Mouse (Mus musculus): ENCODE measurements around the gene Sass6. TPM values are rescaled to one million over a fixed set of nuclear protein-coding genes. Genes with fewer than 3 reads are reported as not detected.
"Not testable (repeated sequence)": the region's sequence is repeated elsewhere in the genome, so short reads cannot be mapped to it uniquely, and the experiment has no call there.

The Sass6 gene
- total and polyA plus RNA-seq, 3 experiments: 10.0 to 23.1 (median 12.4) TPM

GRCm38 (mm10) chr3:116547430-116547829 lies 47.4 kb upstream of the Sass6 start:
- peaks cover 0 to 26% of the 10 kb centered on the region in 2 experiments; a peak in 2 of 4 replicates for H3K4me1 ChIP-seq (ENCODE audit: control insufficient read depth in 1 of 2, insufficient read depth in 2 of 2)
- H3K79me2 ChIP-seq (replicated peaks; ENCODE audit: control insufficient read depth, extremely low read depth, insufficient read depth, poor library complexity, severe bottlenecking): no peaks in the 10 kb centered on the region
- H3K9me3 ChIP-seq (replicated peaks; ENCODE audit: low read length): no peaks in the 10 kb centered on the region
- H3K27me3 ChIP-seq (replicated peaks): no peaks in the 10 kb centered on the region
- DNase-seq (ENCODE audit: extremely low read depth): peak; percentile 43
- no peak overlapping the region for H3K27ac ChIP-seq (ENCODE audit: insufficient read depth, low read depth)
- peaks cover 39 to 70% of the 10 kb centered on the region in 2 experiments for H3K36me3 ChIP-seq (replicated peaks in 1 of 2; ENCODE audit: control insufficient read depth in 1 of 2, insufficient read depth in 1 of 2, low read length in 1 of 2)
- TF ChIP-seq EP300 (IDR thresholded peaks at IDR 0.05; ENCODE audit: low read length) (0 out of 2 replicates have a peak, but pooled peaks have one; percentile 20), MEF2A (IDR thresholded peaks at IDR 0.05; ENCODE audit: borderline replicate concordance, low read depth, low read length) (no peak)
- no peak overlapping the region for H3K4me2 ChIP-seq (ENCODE audit: insufficient read depth, low read depth, poor library complexity, severe bottlenecking)
- no peak overlapping the region for H3K9ac ChIP-seq (ENCODE audit: insufficient read depth, low read depth)
- H3K4me3 ChIP-seq (replicated peaks in 1 of 3; ENCODE audit: low read depth in 2 of 3, low read length in 2 of 3, poor library complexity in 1 of 3): no peak overlapping the region
- dilution Hi-C loops (cut with MboI; ENCODE audit: extremely low pct_ligation_motif_present, extremely low pct_unique_long_range_greater_than_20kb, low sequenced_read_pairs): no loop called here
- in situ Hi-C loops (cut with MboI; ENCODE audit: low pct_ligation_motif_present, low pct_unique_long_range_greater_than_20kb, low sequenced_read_pairs): no loop called here

DNA sequence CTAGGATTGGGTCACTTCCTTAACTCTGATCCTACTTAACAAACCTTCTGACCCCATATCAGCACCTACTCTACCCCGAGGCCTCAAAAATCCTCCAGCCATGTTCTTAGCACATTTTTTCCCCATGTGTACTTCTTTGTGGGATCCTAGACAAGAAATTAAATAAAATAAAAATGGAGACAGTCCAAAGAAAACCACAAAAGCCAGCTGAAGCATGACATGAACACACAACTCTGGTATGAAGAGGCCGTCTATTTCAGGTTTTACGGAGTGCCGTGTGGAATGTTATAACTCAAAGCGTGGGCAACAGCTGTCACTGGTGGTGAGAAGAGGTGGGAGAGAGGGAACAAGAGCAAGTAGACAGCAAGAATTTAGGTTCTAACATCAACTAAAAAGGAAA lies 43.4 kb upstream of the Sass6 start:
- dilution Hi-C loops (cut with MboI; ENCODE audit: extremely low pct_ligation_motif_present, extremely low pct_unique_long_range_greater_than_20kb, low sequenced_read_pairs): no loop called here
- no peaks in the 10 kb centered on the region for H3K9me3 ChIP-seq (replicated peaks; ENCODE audit: low read length)
- in situ Hi-C loops (cut with MboI; ENCODE audit: low pct_ligation_motif_present, low pct_unique_long_range_greater_than_20kb, low sequenced_read_pairs): no loop called here

GRCm38 (mm10) chr3:116561315-116561714 lies 33.5 kb upstream of the Sass6 start:
- H3K27me3 ChIP-seq (replicated peaks); H3K9ac ChIP-seq (ENCODE audit: insufficient read depth, low read depth); H3K27ac ChIP-seq (ENCODE audit: insufficient read depth, low read depth); H3K4me3 ChIP-seq (replicated peaks in 1 of 3; ENCODE audit: low read depth in 2 of 3, low read length in 2 of 3, poor library complexity in 1 of 3); H3K79me2 ChIP-seq (replicated peaks; ENCODE audit: control insufficient read depth, extremely low read depth, insufficient read depth, poor library complexity, severe bottlenecking); dilution Hi-C loops (cut with MboI; ENCODE audit: extremely low pct_ligation_motif_present, extremely low pct_unique_long_range_greater_than_20kb, low sequenced_read_pairs); H3K36me3 ChIP-seq (replicated peaks in 1 of 2; ENCODE audit: control insufficient read depth in 1 of 2, insufficient read depth in 1 of 2, low read length in 1 of 2); DNase-seq (ENCODE audit: extremely low read depth); H3K9me3 ChIP-seq (replicated peaks; ENCODE audit: low read length); H3K4me2 ChIP-seq (ENCODE audit: insufficient read depth, low read depth, poor library complexity, severe bottlenecking); in situ Hi-C loops (cut with MboI; ENCODE audit: low pct_ligation_motif_present, low pct_unique_long_range_greater_than_20kb, low sequenced_read_pairs); H3K4me1 ChIP-seq (ENCODE audit: control insufficient read depth in 1 of 2, insufficient read depth in 2 of 2): not testable (repeated sequence)

More for the DNA sequence above, 43.4 kb upstream of the Sass6 start:
- TF ChIP-seq E2F4 (IDR thresholded peaks at IDR 0.05; ENCODE audit: insufficient replicate concordance, low read depth, low read length) (no peak), NELFE (IDR thresholded peaks at IDR 0.05; ENCODE audit: low read depth, low read length) (no peak), BHLHE40 (IDR thresholded peaks at IDR 0.05; ENCODE audit: low read depth, low read length) (no peak), TBP (conservative IDR thresholded peaks at IDR 0.05; ENCODE audit: low read depth, low read length) (no peak), UBTF (IDR thresholded peaks at IDR 0.05; ENCODE audit: low read depth, low read length) (no peak), ZC3H11A (IDR thresholded peaks at IDR 0.05; ENCODE audit: low read depth, low read length) (no peak), ZMIZ1 (IDR thresholded peaks at IDR 0.05; ENCODE audit: low read depth, low read length) (no peak), ELF1 (IDR thresholded peaks at IDR 0.05; ENCODE audit: low read depth, low read length) (no peak), JUND (conservative IDR thresholded peaks at IDR 0.05; ENCODE audit: low read depth, low read length) (no peak), USF1 (IDR thresholded peaks at IDR 0.05; ENCODE audit: low read depth, low read length) (no peak), PAX5 (IDR thresholded peaks at IDR 0.05; ENCODE audit: low read length) (no peak), MAFK (IDR thresholded peaks at IDR 0.05; ENCODE audit: insufficient replicate concordance, low read length) (no peak)
- Histone ChIP-seq H3K79me2 (replicated peaks; ENCODE audit: control insufficient read depth, extremely low read depth, insufficient read depth, poor library complexity, severe bottlenecking) (no peaks in the 10 kb centered on the region), H3K36me3 (replicated peaks in 1 of 2; ENCODE audit: control insufficient read depth in 1 of 2, insufficient read depth in 1 of 2, low read length in 1 of 2) (peaks cover 17 to 38% of the 10 kb centered on the region in 2 experiments), H3K27ac (ENCODE audit: insufficient read depth, low read depth) (no peak overlapping the region), H3K27me3 (replicated peaks) (no peaks in the 10 kb centered on the region), H3K4me3 (replicated peaks in 1 of 3; ENCODE audit: low read depth in 2 of 3, low read length in 2 of 3, poor library complexity in 1 of 3) (no peak overlapping the region), H3K9ac (ENCODE audit: insufficient read depth, low read depth) (no peak overlapping the region), H3K4me1 (ENCODE audit: control insufficient read depth in 1 of 2, insufficient read depth in 2 of 2) (peaks cover 0 to 14% of the 10 kb centered on the region in 2 experiments; a peak in 2 of 4 replicates), H3K4me2 (ENCODE audit: insufficient read depth, low read depth, poor library complexity, severe bottlenecking) (no peak overlapping the region)
- DNase-seq (ENCODE audit: extremely low read depth): no peak
